Mouse (Mus musculus): ENCODE measurements around the gene Capn5. TPM values are rescaled to one million over a fixed set of nuclear protein-coding genes. Genes with fewer than 3 reads are reported as not detected.
"Not testable (repeated sequence)": the region's sequence is repeated elsewhere in the genome, so short reads cannot be mapped to it uniquely, and the experiment has no call there.

The Capn5 gene
- polyA plus RNA-seq, 1 experiment, result 21.4 TPM

DNA sequence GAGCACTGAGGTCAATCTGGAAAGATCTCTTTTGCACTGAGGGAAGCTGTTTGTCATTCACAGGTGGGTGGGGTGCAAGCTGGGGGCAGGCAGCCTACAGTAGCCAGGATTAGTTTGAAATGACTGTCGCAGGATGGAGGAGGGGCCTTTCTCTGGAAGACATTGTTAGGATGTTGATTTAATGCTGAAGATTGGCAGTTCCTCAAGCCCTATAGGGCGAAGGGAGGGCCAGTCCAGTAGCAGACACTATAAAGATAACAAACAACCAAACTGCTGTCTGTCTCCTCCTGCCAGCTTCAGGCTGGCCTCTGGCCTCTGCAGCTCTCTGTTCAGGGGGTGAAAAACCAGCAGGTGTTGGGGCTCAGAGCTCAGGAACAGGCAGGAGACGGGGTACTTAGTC lies 11.7 kb upstream of the Capn5 start:
- Histone ChIP-seq H3K27ac (ENCODE audit: control insufficient read depth, insufficient read depth, low read length) (no peak overlapping the region), H3K36me3 (ENCODE audit: control insufficient read depth, insufficient read depth, low read length) (no peaks in the 10 kb centered on the region), H3K4me1 (replicated peaks; ENCODE audit: control insufficient read depth, insufficient read depth, low read length) (peaks cover 27% of the 10 kb centered on the region), H3K27me3 (ENCODE audit: control insufficient read depth, insufficient read depth, low read length) (peaks cover 2% of the 10 kb centered on the region; the same call in 1 of the 2 replicates), H3K4me3 (ENCODE audit: control insufficient read depth, insufficient read depth, low read length) (no peak overlapping the region)
- TF ChIP-seq CTCF (IDR thresholded peaks at IDR 0.05; ENCODE audit: borderline replicate concordance, control insufficient read depth, extremely low read depth, insufficient read depth, low read length, poor library complexity) (no peak), POLR2A (IDR thresholded peaks at IDR 0.05; ENCODE audit: control insufficient read depth, extremely low read depth, insufficient read depth, low read length, poor library complexity) (no peak)
- 74% methylated on average over 3 of the region's 3 CpGs for WGBS
- no peak for DNase-seq

- no peak overlapping the region for H3K4me3 ChIP-seq (ENCODE audit: control insufficient read depth, insufficient read depth, low read length)
- DNase-seq, result no peak
- no peak overlapping the region for H3K27ac ChIP-seq (ENCODE audit: control insufficient read depth, insufficient read depth, low read length)
- no peaks in the 10 kb centered on the region for H3K36me3 ChIP-seq (ENCODE audit: control insufficient read depth, insufficient read depth, low read length)
- peaks cover 2% of the 10 kb centered on the region; the same call in 1 of the 2 replicates for H3K27me3 ChIP-seq (ENCODE audit: control insufficient read depth, insufficient read depth, low read length)
- no peak for TF ChIP-seq CTCF (IDR thresholded peaks at IDR 0.05; ENCODE audit: borderline replicate concordance, control insufficient read depth, extremely low read depth, insufficient read depth, low read length, poor library complexity)
- WGBS, result 96% methylated on average over 2 of the region's 2 CpGs
- peaks cover 19% of the 10 kb centered on the region for H3K4me1 ChIP-seq (replicated peaks; ENCODE audit: control insufficient read depth, insufficient read depth, low read length)
These were observed 10.6 kb upstream of the Capn5 start for GRCm38 (mm10) chr7:98188680-98189079.

- Histone ChIP-seq H3K36me3 (ENCODE audit: control insufficient read depth, insufficient read depth, low read length) (no peaks in the 10 kb centered on the region), H3K27ac (ENCODE audit: control insufficient read depth, insufficient read depth, low read length) (no peak overlapping the region), H3K27me3 (ENCODE audit: control insufficient read depth, insufficient read depth, low read length) (peaks cover 2% of the 10 kb centered on the region; the same call in 1 of the 2 replicates), H3K4me1 (replicated peaks; ENCODE audit: control insufficient read depth, insufficient read depth, low read length) (peaks cover 14% of the 10 kb centered on the region), H3K4me3 (ENCODE audit: control insufficient read depth, insufficient read depth, low read length) (no peak overlapping the region)
- no peak for TF ChIP-seq CTCF (IDR thresholded peaks at IDR 0.05; ENCODE audit: borderline replicate concordance, control insufficient read depth, extremely low read depth, insufficient read depth, low read length, poor library complexity)
- no peak for TF ChIP-seq POLR2A (IDR thresholded peaks at IDR 0.05; ENCODE audit: control insufficient read depth, extremely low read depth, insufficient read depth, low read length, poor library complexity)
- 99% methylated on average over 2 of the region's 2 CpGs for WGBS
- DNase-seq, result no peak
These were observed 10.2 kb upstream of the Capn5 start for GRCm38 (mm10) chr7:98188238-98188637.

- not testable (repeated sequence) for H3K36me3 ChIP-seq (ENCODE audit: control insufficient read depth, insufficient read depth, low read length); H3K27me3 ChIP-seq (ENCODE audit: control insufficient read depth, insufficient read depth, low read length); DNase-seq; H3K4me3 ChIP-seq (ENCODE audit: control insufficient read depth, insufficient read depth, low read length); H3K27ac ChIP-seq (ENCODE audit: control insufficient read depth, insufficient read depth, low read length)
- H3K4me1 ChIP-seq (replicated peaks; ENCODE audit: control insufficient read depth, insufficient read depth, low read length), result peaks cover 11% of the 10 kb centered on the region
- WGBS, result 26% methylated on average over 3 of the region's 3 CpGs
These were observed 9.3 kb upstream of the Capn5 start for GRCm38 (mm10) chr7:98187332-98187731.

GRCm38 (mm10) chr7:98186637-98187036 lies 8.6 kb upstream of the Capn5 start:
- H3K4me1 ChIP-seq (replicated peaks; ENCODE audit: control insufficient read depth, insufficient read depth, low read length), result peaks cover 11% of the 10 kb centered on the region
- no peak overlapping the region for H3K4me3 ChIP-seq (ENCODE audit: control insufficient read depth, insufficient read depth, low read length)
- H3K27me3 ChIP-seq (ENCODE audit: control insufficient read depth, insufficient read depth, low read length), result no peaks in the 10 kb centered on the region
- DNase-seq, result no peak
- H3K36me3 ChIP-seq (ENCODE audit: control insufficient read depth, insufficient read depth, low read length), result no peaks in the 10 kb centered on the region
- H3K27ac ChIP-seq (ENCODE audit: control insufficient read depth, insufficient read depth, low read length), result no peak overlapping the region
- 89% methylated on average over 8 of the region's 8 CpGs for WGBS
- TF ChIP-seq POLR2A (IDR thresholded peaks at IDR 0.05; ENCODE audit: control insufficient read depth, extremely low read depth, insufficient read depth, low read length, poor library complexity), result no peak
- no peak for TF ChIP-seq CTCF (IDR thresholded peaks at IDR 0.05; ENCODE audit: borderline replicate concordance, control insufficient read depth, extremely low read depth, insufficient read depth, low read length, poor library complexity)

DNA sequence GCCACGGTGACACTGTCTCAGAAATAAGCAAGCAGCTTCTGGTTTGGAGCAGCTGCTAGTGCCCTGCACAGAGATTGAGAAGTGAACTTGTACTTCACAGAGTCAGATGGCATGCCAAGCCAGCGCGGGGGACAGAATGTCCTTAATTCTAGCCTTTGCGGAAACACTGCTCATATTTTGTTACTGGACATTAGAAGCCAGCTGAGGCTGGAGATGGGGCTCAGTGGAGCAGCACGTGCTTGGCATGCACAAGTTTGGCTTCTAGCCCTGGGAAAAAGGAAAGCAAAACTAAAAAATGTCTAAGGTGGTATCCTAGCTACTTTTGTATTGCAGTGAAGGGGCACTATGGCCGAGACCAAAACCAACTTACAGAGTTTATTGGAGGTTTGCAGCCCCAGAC lies 7.3 kb upstream of the Capn5 start:
- no peak overlapping the region for H3K4me3 ChIP-seq (ENCODE audit: control insufficient read depth, insufficient read depth, low read length)
- DNase-seq, result no peak
- H3K27ac ChIP-seq (ENCODE audit: control insufficient read depth, insufficient read depth, low read length), result no peak overlapping the region
- 55% methylated on average over 6 of the region's 6 CpGs for WGBS
- TF ChIP-seq POLR2A (IDR thresholded peaks at IDR 0.05; ENCODE audit: control insufficient read depth, extremely low read depth, insufficient read depth, low read length, poor library complexity), result no peak
- no peak for TF ChIP-seq CTCF (IDR thresholded peaks at IDR 0.05; ENCODE audit: borderline replicate concordance, control insufficient read depth, extremely low read depth, insufficient read depth, low read length, poor library complexity)
- H3K4me1 ChIP-seq (replicated peaks; ENCODE audit: control insufficient read depth, insufficient read depth, low read length), result peaks cover 11% of the 10 kb centered on the region
- no peaks in the 10 kb centered on the region for H3K36me3 ChIP-seq (ENCODE audit: control insufficient read depth, insufficient read depth, low read length)
- H3K27me3 ChIP-seq (ENCODE audit: control insufficient read depth, insufficient read depth, low read length), result no peaks in the 10 kb centered on the region

GRCm38 (mm10) chr7:98178560-98179231 lies 622 bp upstream of the Capn5 start:
- Histone ChIP-seq H3K4me1 (replicated peaks; ENCODE audit: control insufficient read depth, insufficient read depth, low read length) (peaks cover 37% of the 10 kb centered on the region), H3K36me3 (ENCODE audit: control insufficient read depth, insufficient read depth, low read length) (no peaks in the 10 kb centered on the region), H3K27ac (ENCODE audit: control insufficient read depth, insufficient read depth, low read length) (no peak overlapping the region), H3K27me3 (ENCODE audit: control insufficient read depth, insufficient read depth, low read length) (no peaks in the 10 kb centered on the region), H3K4me3 (ENCODE audit: control insufficient read depth, insufficient read depth, low read length) (peak overlapping the region; percentile 92)
- WGBS, result 96% methylated on average over 5 of the region's 5 CpGs
- TF ChIP-seq POLR2A (IDR thresholded peaks at IDR 0.05; ENCODE audit: control insufficient read depth, extremely low read depth, insufficient read depth, low read length, poor library complexity) (no peak), CTCF (IDR thresholded peaks at IDR 0.05; ENCODE audit: borderline replicate concordance, control insufficient read depth, extremely low read depth, insufficient read depth, low read length, poor library complexity) (no peak)
- no peak for DNase-seq
